Mouse (Mus musculus): ENCODE results near the gene Tcf3. TPM values are rescaled to one million over a fixed set of nuclear protein-coding genes. Genes with fewer than 3 reads are reported as not detected.

Tcf3 gene
- polyA plus RNA-seq, 1 experiment from 2014 or later: 175 TPM

DNA sequence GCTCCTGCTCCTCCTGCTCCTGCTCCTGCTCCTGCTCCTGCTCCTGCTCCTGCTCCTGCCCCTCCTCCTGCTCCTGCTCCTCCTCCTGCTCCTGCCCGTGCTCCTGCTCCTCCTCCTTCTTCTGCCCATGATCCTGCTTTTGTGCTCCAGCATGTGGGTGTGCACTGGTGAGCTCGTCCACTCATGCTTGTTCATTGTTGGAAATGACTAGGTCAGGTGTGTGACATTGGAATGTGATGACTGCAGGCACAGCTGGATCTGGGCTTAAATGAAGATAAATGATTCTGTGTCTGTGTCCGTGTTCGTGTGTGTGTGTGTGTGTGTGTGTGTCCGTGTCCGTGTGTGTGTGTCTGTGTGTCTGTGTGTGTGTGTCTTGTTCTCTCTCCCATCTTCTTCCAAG is 65.1 kb downstream of the Tcf3 start:
- ATAC-seq (ENCODE audit: insufficient read depth): no peak
- H3K27me3 ChIP-seq (ENCODE audit: insufficient read depth, low read length): 0 out of 2 replicates have a peak, but pooled peaks cover 8% of the 10 kb centered on the region

DNA sequence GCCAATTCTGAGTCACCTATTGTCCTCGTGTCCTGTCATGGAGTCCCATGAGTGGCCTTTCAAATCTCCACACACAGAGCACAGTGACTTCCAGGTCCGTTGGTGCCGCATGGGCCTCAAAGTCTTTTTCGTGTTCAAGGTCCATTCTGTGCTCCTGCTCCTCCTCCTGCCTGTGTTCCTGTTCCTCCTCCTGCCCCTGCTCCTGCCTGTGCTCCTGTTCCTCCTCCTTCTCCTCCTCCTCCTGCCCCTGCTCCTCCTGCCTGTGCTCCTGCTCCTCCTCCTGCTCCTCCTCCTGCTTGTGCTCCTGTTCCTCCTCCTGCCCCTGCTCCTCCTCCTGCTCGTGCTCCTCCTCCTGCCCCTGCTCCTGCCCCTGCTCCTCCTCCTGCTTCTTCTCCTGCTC is 65.5 kb downstream of the Tcf3 start:
- DNase-seq (no peak), ATAC-seq (ENCODE audit: insufficient read depth) (no peak)
- WGBS: 58% methylated on average over 5 of the region's 5 CpGs
- TF ChIP-seq CTCF (IDR thresholded peaks at IDR 0.05; ENCODE audit: low read depth): no peak
- no peak overlapping the region for H3K9ac ChIP-seq
- H3K4me1 ChIP-seq (ENCODE audit: insufficient read depth): no peaks in the 10 kb centered on the region
- H3K27ac ChIP-seq (ENCODE audit: low read depth): no peak overlapping the region
- H3K4me3 ChIP-seq (ENCODE audit: low read depth, low read length): no peak overlapping the region
- H3K9me3 ChIP-seq (ENCODE audit: low read depth, low read length): no peaks in the 10 kb centered on the region
- H3K27me3 ChIP-seq (ENCODE audit: insufficient read depth, low read length): 0 out of 2 replicates have a peak, but pooled peaks cover 8% of the 10 kb centered on the region
- H3K36me3 ChIP-seq (ENCODE audit: insufficient read depth): no peaks in the 10 kb centered on the region
- no peak overlapping the region for H3K4me2 ChIP-seq

More for the DNA sequence above, 65.1 kb downstream of the Tcf3 start:
- Histone ChIP-seq H3K4me3 (ENCODE audit: low read depth, low read length) (no peak overlapping the region), H3K4me2 (no peak overlapping the region), H3K36me3 (ENCODE audit: insufficient read depth) (no peaks in the 10 kb centered on the region), H3K9ac (no peak overlapping the region), H3K27ac (ENCODE audit: low read depth) (no peak overlapping the region), H3K4me1 (ENCODE audit: insufficient read depth) (no peaks in the 10 kb centered on the region), H3K9me3 (ENCODE audit: low read depth, low read length) (no peaks in the 10 kb centered on the region)
- no peak for TF ChIP-seq CTCF (IDR thresholded peaks at IDR 0.05; ENCODE audit: low read depth)
- WGBS: 89% methylated on average over 6 of the region's 6 CpGs
- no peak for DNase-seq

DNA sequence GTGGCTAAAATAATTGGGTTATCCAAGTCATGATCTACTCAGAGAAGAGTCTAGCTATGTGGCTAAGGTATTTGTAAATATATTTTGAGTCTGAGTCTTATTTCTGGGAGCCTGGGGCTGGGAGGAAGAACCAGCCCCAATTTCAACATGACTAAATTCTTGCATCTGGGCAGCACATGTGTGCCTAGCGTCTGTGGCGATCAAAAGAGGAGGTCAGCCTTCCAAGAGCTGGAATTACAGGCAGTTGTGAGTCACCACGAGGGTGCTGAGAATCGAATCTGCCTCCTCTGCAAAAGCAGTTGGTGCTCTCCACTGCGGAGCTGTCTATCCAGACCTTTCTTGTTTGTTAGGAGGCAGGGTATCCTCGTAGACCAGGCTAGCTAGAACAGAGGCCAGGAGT is 67.7 kb downstream of the Tcf3 start:
- H3K4me2 ChIP-seq: no peak overlapping the region
- no peak overlapping the region for H3K9ac ChIP-seq
- WGBS: 72% methylated on average over 6 of the region's 6 CpGs
- no peaks in the 10 kb centered on the region for H3K9me3 ChIP-seq (ENCODE audit: low read depth, low read length)
- no peak for TF ChIP-seq CTCF (IDR thresholded peaks at IDR 0.05; ENCODE audit: low read depth)
- DNase-seq (no peak), ATAC-seq (ENCODE audit: insufficient read depth) (no peak)
- no peaks in the 10 kb centered on the region for H3K4me1 ChIP-seq (ENCODE audit: insufficient read depth)
- no peak overlapping the region for H3K4me3 ChIP-seq (ENCODE audit: low read depth, low read length)
- no peaks in the 10 kb centered on the region for H3K36me3 ChIP-seq (ENCODE audit: insufficient read depth)
- no peak overlapping the region for H3K27ac ChIP-seq (ENCODE audit: low read depth)
- H3K27me3 ChIP-seq (ENCODE audit: insufficient read depth, low read length): 0 out of 2 replicates have a peak, but pooled peaks cover 8% of the 10 kb centered on the region

DNA sequence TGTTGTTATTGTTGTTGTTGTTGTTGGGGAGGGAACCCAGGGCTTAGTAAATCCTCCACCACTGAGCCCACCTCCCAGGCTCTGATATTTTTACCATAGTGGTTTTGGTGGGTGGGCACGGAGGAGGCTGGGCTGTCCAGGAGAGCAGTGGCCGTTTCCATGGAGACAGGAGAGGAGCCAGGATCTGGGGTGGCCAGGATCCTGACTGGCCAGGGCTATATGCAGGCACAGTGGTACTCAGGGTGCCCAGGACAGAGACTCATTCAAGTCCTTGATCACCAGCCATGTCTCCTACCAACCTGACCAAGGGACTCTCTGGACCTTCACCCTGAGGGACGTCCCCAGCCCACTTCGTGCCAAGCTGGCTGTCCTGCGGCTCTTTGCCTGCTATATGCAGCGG is 69.7 kb downstream of the Tcf3 start:
- no peak overlapping the region for H3K4me2 ChIP-seq
- H3K36me3 ChIP-seq (ENCODE audit: insufficient read depth): no peaks in the 10 kb centered on the region
- H3K4me3 ChIP-seq (ENCODE audit: low read depth, low read length): no peak overlapping the region
- no peak overlapping the region for H3K9ac ChIP-seq
- no peak for DNase-seq
- H3K9me3 ChIP-seq (ENCODE audit: low read depth, low read length): no peaks in the 10 kb centered on the region
- peaks cover 12% of the 10 kb centered on the region; the same call in 1 of the 2 replicates for H3K27me3 ChIP-seq (ENCODE audit: insufficient read depth, low read length)
- no peak for TF ChIP-seq CTCF (IDR thresholded peaks at IDR 0.05; ENCODE audit: low read depth)
- no peaks in the 10 kb centered on the region for H3K4me1 ChIP-seq (ENCODE audit: insufficient read depth)
- H3K27ac ChIP-seq (ENCODE audit: low read depth): no peak overlapping the region
- 41% methylated on average over 6 of the region's 6 CpGs for WGBS
- ATAC-seq (ENCODE audit: insufficient read depth): no peak

Small RNA genes within 50 kb of the gene (microRNA-seq; reads per million reads assigned to microRNA genes)
- not detected for gene Gm22721 (ENCODE audit: borderline number of aligned reads)

Other genes starting within 250 kb of the Tcf3 start
- 56.8 and 63.4 TPM in 2 replicates for gene Mum1, start 207.2 kb downstream of the Tcf3 start, polyA plus RNA-seq (2014; fragmentation: Nextera tagmentation; extraction: Ambion mirVana)
- 318 and 319 TPM in 2 replicates for gene Ndufs7, start 184.5 kb downstream of the Tcf3 start, polyA plus RNA-seq (2014; fragmentation: Nextera tagmentation; extraction: Ambion mirVana)
- 26.8 and 29.4 TPM in 2 replicates for gene Gamt, start 172.6 kb downstream of the Tcf3 start, polyA plus RNA-seq (2014; fragmentation: Nextera tagmentation; extraction: Ambion mirVana)
- 44.9 and 49.3 TPM in 2 replicates for gene Dazap1, start 172.2 kb downstream of the Tcf3 start, polyA plus RNA-seq (2014; fragmentation: Nextera tagmentation; extraction: Ambion mirVana)
- 1,192 and 1,202 TPM in 2 replicates for gene Rps15, start 141.2 kb downstream of the Tcf3 start, polyA plus RNA-seq (2014; fragmentation: Nextera tagmentation; extraction: Ambion mirVana)
- 0.62 and 0.96 TPM in 2 replicates for gene Apc2, start 137.7 kb downstream of the Tcf3 start, polyA plus RNA-seq (2014; fragmentation: Nextera tagmentation; extraction: Ambion mirVana)
- 41.7 and 41.8 TPM in 2 replicates for gene 2310011J03Rik, start 113.1 kb downstream of the Tcf3 start, polyA plus RNA-seq (2014; fragmentation: Nextera tagmentation; extraction: Ambion mirVana)
- gene Pcsk4, start 104.1 kb downstream of the Tcf3 start, polyA plus RNA-seq (2014; fragmentation: Nextera tagmentation; extraction: Ambion mirVana): 3.8 and 4.2 TPM in 2 replicates
- 10.5 and 12.2 TPM in 2 replicates for gene Reep6, start 103.7 kb downstream of the Tcf3 start, polyA plus RNA-seq (2014; fragmentation: Nextera tagmentation; extraction: Ambion mirVana)
- gene Adamtsl5, start 85.2 kb downstream of the Tcf3 start, polyA plus RNA-seq (2014; fragmentation: Nextera tagmentation; extraction: Ambion mirVana): 0.68 and 1.2 TPM in 2 replicates
- gene Plk5, start 77.2 kb downstream of the Tcf3 start, polyA plus RNA-seq (2014; fragmentation: Nextera tagmentation; extraction: Ambion mirVana): 0.61 and 0.77 TPM in 2 replicates
- 7.4 and 8.6 TPM in 2 replicates for gene Mex3d, start 46.0 kb downstream of the Tcf3 start, polyA plus RNA-seq (2014; fragmentation: Nextera tagmentation; extraction: Ambion mirVana)
- 224 and 268 TPM in 2 replicates for gene Mbd3, start 34.1 kb downstream of the Tcf3 start, polyA plus RNA-seq (2014; fragmentation: Nextera tagmentation; extraction: Ambion mirVana)
- 663 and 669 TPM in 2 replicates for gene Uqcr11, start 26.8 kb downstream of the Tcf3 start, polyA plus RNA-seq (2014; fragmentation: Nextera tagmentation; extraction: Ambion mirVana)
- gene Onecut3, start 61.2 kb upstream of the Tcf3 start, polyA plus RNA-seq (2014; fragmentation: Nextera tagmentation; extraction: Ambion mirVana): not detected in 2 replicates
- 0.09 and 0.14 TPM in 2 replicates for gene Atp8b3, start 105.5 kb upstream of the Tcf3 start, polyA plus RNA-seq (2014; fragmentation: Nextera tagmentation; extraction: Ambion mirVana)
- 27.8 and 34.5 TPM in 2 replicates for gene Rexo1, start 127.9 kb upstream of the Tcf3 start, polyA plus RNA-seq (2014; fragmentation: Nextera tagmentation; extraction: Ambion mirVana)
- 9.5 and 11.8 TPM in 2 replicates for gene Klf16, start 143.7 kb upstream of the Tcf3 start, polyA plus RNA-seq (2014; fragmentation: Nextera tagmentation; extraction: Ambion mirVana)
- 151 and 153 TPM in 2 replicates for gene Abhd17a, start 156.7 kb upstream of the Tcf3 start, polyA plus RNA-seq (2014; fragmentation: Nextera tagmentation; extraction: Ambion mirVana)
- 90.5 and 92.8 TPM in 2 replicates for gene Scamp4, start 169.2 kb upstream of the Tcf3 start, polyA plus RNA-seq (2014; fragmentation: Nextera tagmentation; extraction: Ambion mirVana)
- 8.7 and 10.1 TPM in 2 replicates for gene Adat3, start 169.2 kb upstream of the Tcf3 start, polyA plus RNA-seq (2014; fragmentation: Nextera tagmentation; extraction: Ambion mirVana)
- gene Gm49322, start 172.4 kb upstream of the Tcf3 start, polyA plus RNA-seq (2014; fragmentation: Nextera tagmentation; extraction: Ambion mirVana): 2.4 and 3.1 TPM in 2 replicates
- 105 and 124 TPM in 2 replicates for gene Csnk1g2, start 189.2 kb upstream of the Tcf3 start, polyA plus RNA-seq (2014; fragmentation: Nextera tagmentation; extraction: Ambion mirVana)
- gene Btbd2, start 223.4 kb upstream of the Tcf3 start, polyA plus RNA-seq (2014; fragmentation: Nextera tagmentation; extraction: Ambion mirVana): 82.5 and 101 TPM in 2 replicates
- 102 and 110 TPM in 2 replicates for gene Mknk2, start 244.5 kb upstream of the Tcf3 start, polyA plus RNA-seq (2014; fragmentation: Nextera tagmentation; extraction: Ambion mirVana)